Mouse (Mus musculus): ENCODE data around the gene 4930595D18Rik. TPM values are rescaled to one million over a fixed set of nuclear protein-coding genes. Genes with fewer than 3 reads are reported as not detected.

The 4930595D18Rik gene
- total RNA-seq, 2 experiments from 2014 or later = 0.31 to 0.45 TPM

GRCm38 (mm10) chr12:111137079-111137478, 47.2 kb downstream of the 4930595D18Rik start:
- no peak for DNase-seq

GRCm38 (mm10) chr12:111135953-111136352, 48.3 kb downstream of the 4930595D18Rik start:
- no peak for DNase-seq

GRCm38 (mm10) chr12:111134791-111135733, 49.2 kb downstream of the 4930595D18Rik start:
- no peak for DNase-seq

- DNase-seq = no peak
Measured at GRCm38 (mm10) chr12:111134169-111134568, 50.1 kb downstream of the 4930595D18Rik start.

- DNase-seq = no peak
Measured at GRCm38 (mm10) chr12:111125666-111126065, 58.6 kb downstream of the 4930595D18Rik start.

- DNase-seq = no peak
Measured at GRCm38 (mm10) chr12:111124601-111125260, 59.6 kb downstream of the 4930595D18Rik start.

- DNase-seq = no peak
Measured at GRCm38 (mm10) chr12:111122332-111122852, 61.9 kb downstream of the 4930595D18Rik start.

- DNase-seq = no peak
Measured at GRCm38 (mm10) chr12:111120976-111121645, 63.2 kb downstream of the 4930595D18Rik start.

GRCm38 (mm10) chr12:111119506-111120085, 64.7 kb downstream of the 4930595D18Rik start:
- no peak for DNase-seq

GRCm38 (mm10) chr12:111114593-111114992, 69.7 kb downstream of the 4930595D18Rik start:
- DNase-seq = no peak

- no peak for DNase-seq
Measured at GRCm38 (mm10) chr12:111111176-111111575, 73.1 kb downstream of the 4930595D18Rik start.

Other genes starting within 250 kb of the 4930595D18Rik start
- 100 to 1,000 TPM in 1 of 2 experiments, 10 to 100 TPM in 1; 20.3 to 102 TPM for gene Ankrd9, start 205.5 kb downstream of the 4930595D18Rik start, total RNA-seq (2021)
- gene Rcor1, start 145.1 kb downstream of the 4930595D18Rik start, total RNA-seq (2021) = 10 to 100 TPM; 14.3 to 19.4 TPM
- 10 to 100 TPM; 20.6 to 26.6 TPM for gene Traf3, start 18.1 kb downstream of the 4930595D18Rik start, total RNA-seq (2021)
- gene Amn, start 86.6 kb upstream of the 4930595D18Rik start, total RNA-seq (2021) = under 1 TPM in 1 of 2 experiments, not detected in 1; 0.34 TPM
- 10 to 100 TPM; 48.3 to 55.8 TPM for gene Cdc42bpb, start 193.2 kb upstream of the 4930595D18Rik start, total RNA-seq (2021)
- under 1 TPM in 1 of 2 experiments, not detected in 1; 0.70 TPM for gene Lbhd2, start 222.3 kb upstream of the 4930595D18Rik start, total RNA-seq (2021)
- 10 to 100 TPM; 20.3 to 26.0 TPM for gene Exoc3l4, start 232.5 kb upstream of the 4930595D18Rik start, total RNA-seq (2021)

All from gastrocnemius, postnatal 10 days (tissue).